Mouse (Mus musculus): ENCODE data around the gene Hdac4.

Gene Hdac4

GRCm38 (mm10) chr1:92178021-92178895 lies 17.2 kb downstream of the Hdac4 start:
- peak; percentile 33 for DNase-seq (ENCODE audit: low read depth)

- no peak for DNase-seq (ENCODE audit: low read depth)
Observed at GRCm38 (mm10) chr1:92177599-92177998, 17.9 kb downstream of the Hdac4 start.

GRCm38 (mm10) chr1:92177196-92177595 lies 18.3 kb downstream of the Hdac4 start:
- no peak for DNase-seq (ENCODE audit: low read depth)

- DNase-seq (ENCODE audit: low read depth): no peak
Observed at GRCm38 (mm10) chr1:92175266-92175665, 20.2 kb downstream of the Hdac4 start.

GRCm38 (mm10) chr1:92174898-92175255 lies 20.6 kb downstream of the Hdac4 start:
- peak; percentile 17 for DNase-seq (ENCODE audit: low read depth)

GRCm38 (mm10) chr1:92174251-92174897 lies 21.1 kb downstream of the Hdac4 start:
- no peak for DNase-seq (ENCODE audit: low read depth)

- no peak for DNase-seq (ENCODE audit: low read depth)
Observed at GRCm38 (mm10) chr1:92170616-92171235, 24.8 kb downstream of the Hdac4 start.

GRCm38 (mm10) chr1:92169776-92170055 lies 25.8 kb downstream of the Hdac4 start:
- no peak for DNase-seq (ENCODE audit: low read depth)

GRCm38 (mm10) chr1:92168900-92169775 lies 26.4 kb downstream of the Hdac4 start:
- DNase-seq (ENCODE audit: low read depth): no peak

GRCm38 (mm10) chr1:92163932-92164331 lies 31.6 kb downstream of the Hdac4 start:
- DNase-seq (ENCODE audit: low read depth): no peak

- no peak for DNase-seq (ENCODE audit: low read depth)
Observed at GRCm38 (mm10) chr1:92159804-92160203, 35.7 kb downstream of the Hdac4 start.

- no peak for DNase-seq (ENCODE audit: low read depth)
Observed at GRCm38 (mm10) chr1:92150201-92150600, 45.3 kb downstream of the Hdac4 start.

- DNase-seq (ENCODE audit: low read depth): no peak
Observed at GRCm38 (mm10) chr1:92148527-92148926, 47.0 kb downstream of the Hdac4 start.

GRCm38 (mm10) chr1:92144868-92145534 lies 50.5 kb downstream of the Hdac4 start:
- no peak for DNase-seq (ENCODE audit: low read depth)

- no peak for DNase-seq (ENCODE audit: low read depth)
Observed at GRCm38 (mm10) chr1:92143331-92143895, 52.1 kb downstream of the Hdac4 start.

GRCm38 (mm10) chr1:92142793-92143192 lies 52.7 kb downstream of the Hdac4 start:
- no peak for DNase-seq (ENCODE audit: low read depth)

GRCm38 (mm10) chr1:92139001-92139400 lies 56.5 kb downstream of the Hdac4 start:
- DNase-seq (ENCODE audit: low read depth): no peak

GRCm38 (mm10) chr1:92137136-92137848 lies 58.2 kb downstream of the Hdac4 start:
- DNase-seq (ENCODE audit: low read depth): no peak

GRCm38 (mm10) chr1:92136362-92136761 lies 59.1 kb downstream of the Hdac4 start:
- DNase-seq (ENCODE audit: low read depth): no peak

- no peak for DNase-seq (ENCODE audit: low read depth)
Observed at GRCm38 (mm10) chr1:92132181-92132580, 63.3 kb downstream of the Hdac4 start.
